Mouse (Mus musculus) brain, embryonic 14.5 days (tissue): ENCODE results near the gene Midn. TPM values are rescaled to one million over a fixed set of nuclear protein-coding genes. Genes with fewer than 3 reads are reported as not detected.

ENCODE experiments used
- DNase-seq: peaks from one replicate; pipeline ENCODE4 v3.0.0-alpha.2; 2011; ENCODE audit warnings: low read depth
- CTCF ChIP-seq: fragments of 200-500 bp; IDR thresholded peaks from 2 replicates; pipeline ENCODE4 v1.5.1; 2012; ENCODE audit warnings: inconsistent platforms, mild to moderate bottlenecking, moderate library complexity, borderline replicate concordance; ENCODE audit not compliant: insufficient read depth, insufficient read length; ENCODE audit errors: extremely low read depth
- POLR2A ChIP-seq: fragments of 200-500 bp; IDR thresholded peaks from 2 replicates; pipeline ENCODE4 v1.6.1; 2012; ENCODE audit warnings: mild to moderate bottlenecking, inconsistent platforms, borderline replicate concordance; ENCODE audit not compliant: poor library complexity, insufficient read depth, insufficient read length, severe bottlenecking; ENCODE audit errors: extremely low read depth
- polyA plus RNA-seq: library from polyadenylated mRNA; depleted of rRNA; stranded (reverse); fragments of >200 nt; gene quantifications from 2 replicates; pipeline ENCODE4 v1.2.3, GENCODE M21; 2012

Midn gene
- polyA plus RNA-seq, 1 experiment = 213 TPM

DNA sequence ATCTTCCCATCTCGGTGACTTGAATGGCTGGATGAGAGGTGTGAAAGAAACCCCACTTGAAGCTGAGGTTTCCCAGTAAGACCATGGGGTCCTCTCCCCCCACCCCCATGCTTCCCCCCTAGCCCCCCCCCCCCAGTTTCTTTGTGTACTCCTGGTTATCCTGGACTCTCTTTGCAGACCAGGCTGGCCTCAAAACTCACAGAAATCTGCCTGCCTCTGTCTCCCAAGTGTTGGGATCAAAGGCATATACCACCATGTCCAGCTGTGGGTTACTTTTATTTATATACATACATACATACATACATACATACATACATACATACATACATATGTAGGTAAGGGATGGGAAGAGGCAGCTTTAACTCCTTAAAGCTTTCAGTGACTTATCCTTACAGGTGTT, 21.0 kb downstream of the Midn start:
- no peak for TF ChIP-seq POLR2A
- TF ChIP-seq CTCF = no peak

GRCm38 (mm10) chr10:80169651-80170050, 21.6 kb downstream of the Midn start:
- no peak for DNase-seq
- no peak for TF ChIP-seq POLR2A
- TF ChIP-seq CTCF = no peak

More for the DNA sequence above, 21.0 kb downstream of the Midn start:
- DNase-seq = no peak

DNA sequence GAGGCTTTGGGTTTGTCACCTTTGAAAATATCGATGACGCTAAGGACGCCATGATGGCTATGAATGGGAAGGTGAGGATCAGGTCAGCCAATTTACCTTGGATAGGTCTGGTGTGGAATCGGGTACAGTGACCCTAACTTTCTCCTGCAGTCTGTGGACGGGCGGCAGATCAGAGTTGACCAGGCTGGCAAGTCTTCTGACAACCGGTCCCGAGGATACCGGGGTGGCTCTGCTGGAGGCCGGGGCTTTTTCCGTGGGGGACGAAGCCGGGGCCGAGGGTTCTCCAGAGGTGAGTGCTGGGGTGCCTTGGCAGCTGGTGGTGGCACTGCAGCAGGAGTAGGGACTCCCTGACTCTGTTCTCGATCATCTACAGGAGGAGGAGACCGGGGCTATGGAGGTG, 22.0 kb downstream of the Midn start:
- DNase-seq = no peak
- TF ChIP-seq CTCF (no peak), POLR2A (no peak)

- TF ChIP-seq POLR2A (no peak), CTCF (no peak)
- no peak for DNase-seq
Observed at GRCm38 (mm10) chr10:80170601-80171021, 22.5 kb downstream of the Midn start.

- no peak for TF ChIP-seq CTCF
- DNase-seq = no peak
Observed at GRCm38 (mm10) chr10:80171252-80171651, 23.2 kb downstream of the Midn start.

DNA sequence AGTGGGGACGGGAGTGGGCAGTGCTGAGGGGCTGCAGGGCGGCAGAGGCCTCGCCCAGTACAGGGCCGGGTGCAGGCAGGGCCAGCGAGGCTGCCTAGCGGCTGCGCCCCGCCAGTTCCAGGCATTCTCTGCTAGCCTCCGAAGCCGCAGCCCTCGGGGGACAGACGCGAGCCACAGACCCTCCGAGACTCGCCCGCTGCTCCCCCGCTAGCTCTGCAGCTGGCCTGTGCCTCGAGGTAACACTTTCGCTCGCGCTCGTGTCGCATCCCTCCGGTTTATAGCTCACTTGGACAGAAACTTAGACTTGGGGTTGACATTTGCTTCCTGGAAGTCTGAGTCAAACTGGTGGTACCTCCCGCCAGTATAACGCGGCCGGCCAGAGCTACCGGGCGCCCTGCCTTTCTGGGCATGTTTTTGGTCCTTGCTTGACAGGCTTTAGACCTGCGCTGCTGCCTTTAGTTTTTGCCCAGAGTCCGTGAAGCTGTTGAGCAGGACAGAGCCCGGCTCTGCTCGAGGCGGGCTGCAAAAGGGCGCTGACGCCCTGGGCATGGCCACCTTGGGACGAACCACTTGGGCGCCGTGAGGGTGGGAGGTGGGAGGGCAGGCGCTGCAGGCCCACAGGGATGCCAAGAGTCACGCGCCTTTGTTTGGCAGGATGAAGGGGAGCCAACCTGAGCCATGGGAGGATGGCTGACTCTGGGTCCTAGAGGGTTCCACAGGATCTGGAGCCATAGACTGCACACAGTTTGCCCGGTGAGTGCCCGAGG, 23.9 kb downstream of the Midn start:
- TF ChIP-seq CTCF = no peak
- DNase-seq = no peak

- DNase-seq = peak; percentile 97
- TF ChIP-seq CTCF (no peak), POLR2A (no peak)
Observed at GRCm38 (mm10) chr10:80172527-80173292, 24.6 kb downstream of the Midn start, which contains the start of gene 1600002K03Rik. Gene 1600002K03Rik, plus strand, starts transcription at chr10:80172944.

GRCm38 (mm10) chr10:80173358-80173757, 25.3 kb downstream of the Midn start:
- no peak for TF ChIP-seq POLR2A
- no peak for DNase-seq

DNA sequence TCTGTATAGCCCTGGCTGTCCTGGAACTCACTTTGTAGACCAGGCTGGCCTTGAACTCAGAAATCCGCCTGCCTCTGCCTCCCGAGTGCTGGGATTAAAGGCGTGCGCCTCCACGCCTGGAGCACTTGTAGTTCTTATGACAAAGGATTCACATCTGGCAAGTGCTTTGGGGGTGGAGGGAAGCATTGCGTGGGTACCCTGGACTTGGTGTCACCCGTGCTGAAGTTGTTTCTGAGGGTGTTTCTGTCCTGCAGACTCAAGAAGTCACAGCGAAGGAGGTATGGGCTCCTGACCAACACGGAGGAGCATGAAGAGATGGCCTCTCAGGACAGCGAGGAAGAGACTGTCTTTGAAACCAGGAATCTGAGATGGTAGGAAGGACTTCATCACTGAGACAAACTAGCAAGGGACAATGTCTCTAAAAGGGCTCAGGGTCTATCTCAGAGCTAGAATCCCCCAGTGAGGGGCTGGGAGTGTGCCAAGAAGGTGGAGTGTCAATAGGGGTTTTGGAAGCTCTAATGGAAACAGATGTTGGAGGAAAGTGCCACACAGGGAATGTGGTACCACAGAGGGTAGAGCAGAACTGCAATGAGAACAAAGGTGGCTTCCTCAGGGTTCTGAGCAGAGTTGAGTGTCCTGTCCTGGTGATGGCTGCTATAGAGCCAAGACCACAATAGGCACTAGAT, 26.0 kb downstream of the Midn start:
- DNase-seq = no peak
- TF ChIP-seq POLR2A (no peak), CTCF (no peak)

DNA sequence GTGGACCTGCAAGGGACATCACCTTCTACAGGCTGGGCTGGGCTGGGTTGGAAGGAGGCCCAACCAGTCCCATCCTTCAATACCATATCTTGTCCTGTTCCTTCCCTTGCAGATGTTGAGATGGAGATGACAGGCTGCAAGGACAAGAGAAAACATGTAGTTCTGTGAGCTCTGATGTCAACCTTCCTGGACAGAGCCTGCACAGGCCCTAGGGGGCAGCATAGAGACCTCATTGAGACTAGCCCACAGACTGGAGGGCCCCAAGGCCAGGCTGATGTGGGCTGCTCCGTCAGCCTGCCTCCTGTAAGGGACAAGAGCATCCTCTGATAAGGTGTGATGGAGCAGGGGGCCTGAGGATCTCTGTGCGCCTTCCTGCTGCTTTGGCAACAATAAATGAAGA, 26.6 kb downstream of the Midn start:
- DNase-seq = no peak
- no peak for TF ChIP-seq POLR2A
- TF ChIP-seq CTCF = peak; percentile 58; the same call in 1 of the 2 replicates

- TF ChIP-seq CTCF (peak; percentile 66; the same call in 1 of the 2 replicates), POLR2A (no peak)
Observed at GRCm38 (mm10) chr10:80175536-80176269, 27.6 kb downstream of the Midn start.

GRCm38 (mm10) chr10:80176270-80176834, 28.3 kb downstream of the Midn start:
- TF ChIP-seq POLR2A (no peak), CTCF (no peak)
- no peak for DNase-seq

More at GRCm38 (mm10) chr10:80175536-80176269, 27.6 kb downstream of the Midn start:
- peak; percentile 70 for DNase-seq
